Mouse (Mus musculus): ENCODE measurements around the gene Parp14.

GRCm38 (mm10) chr16:35874416-35874815 lies 3.1 kb upstream of the Parp14 start:
- no peak for TF ChIP-seq TAL1 (IDR thresholded peaks at IDR 0.05; ENCODE audit: low read length)
- no peak for TF ChIP-seq GATA1 (IDR thresholded peaks at IDR 0.05; ENCODE audit: low read length)

Measured in erythroblast, embryonic 14.5 days (primary cell).